Mouse (Mus musculus) stomach, embryonic 14.5 days (tissue): ENCODE results near the gene Tmem88. TPM values are rescaled to one million over a fixed set of nuclear protein-coding genes. Genes with fewer than 3 reads are reported as not detected.

Experiments
- ATAC-seq: fragments of 200-750 bp; cut with Nextera tagmentation; 2 replicates; pipeline ENCODE4 v1.8.0; 2017; ENCODE audit warnings: low read depth, moderate TSS enrichment; ENCODE audit not compliant: insufficient number of reproducible peaks, insufficient read depth, low FRiP score
- H3K27ac ChIP-seq: fragments of 300-500 bp; sonication (generic); 2 replicates; pipeline ENCODE4 v1.5.1; 2014; ENCODE audit warnings: mild to moderate bottlenecking, low read length, moderate library complexity, mixed read lengths
- H3K27me3 ChIP-seq: fragments of 300-500 bp; sonication (generic); 2 replicates; pipeline ENCODE4 v1.6.1; 2014; ENCODE audit warnings: low read length, control low read depth, mixed read lengths; ENCODE audit not compliant: control insufficient read depth, insufficient read depth
- H3K36me3 ChIP-seq: fragments of 300-500 bp; sonication (generic); 2 replicates; pipeline ENCODE4 v1.6.1; 2014; ENCODE audit warnings: mild to moderate bottlenecking, control low read depth, low read length, moderate library complexity, mixed read lengths; ENCODE audit not compliant: control insufficient read depth, insufficient read depth
- H3K4me1 ChIP-seq: fragments of 300-500 bp; sonication (generic); 2 replicates; pipeline ENCODE4 v1.6.1; 2014; ENCODE audit warnings: low read length, control low read depth, mixed read lengths; ENCODE audit not compliant: control insufficient read depth, insufficient read depth
- H3K4me2 ChIP-seq: fragments of 300-500 bp; sonication (generic); replicated peaks from 2 replicates; pipeline ENCODE4 v1.6.1; 2014; ENCODE audit warnings: low read depth, low read length, control low read depth
- H3K4me3 ChIP-seq: fragments of 300-500 bp; sonication (generic); 2 replicates; pipeline ENCODE4 v1.5.1; 2014; ENCODE audit warnings: low read depth, low read length, control low read depth
- H3K9ac ChIP-seq: fragments of 300-500 bp; sonication (generic); replicated peaks from 2 replicates; pipeline ENCODE4 v1.6.1; 2014; ENCODE audit warnings: low read depth, mild to moderate bottlenecking, control low read depth, low read length, moderate library complexity, mixed read lengths
- H3K9me3 ChIP-seq: fragments of 300-500 bp; sonication (generic); 2 replicates; pipeline ENCODE4 v1.6.1; 2016; ENCODE audit warnings: low read depth, low read length, control low read depth; ENCODE audit not compliant: control insufficient read depth
- WGBS: fragments of 180-500 bp; shearing (Covaris S2); extraction: QIAGEN DNeasy Blood & Tissue Kit; methylation state at CpG from one replicate; pipeline ENCODE4 v1.1.7; 2014; 5-methylcytosine and 5-hydroxymethylcytosine counted together
- polyA plus RNA-seq: library from polyadenylated mRNA; unstranded; fragments of >200 nt; fragmentation: Nextera tagmentation; extraction: Ambion mirVana; gene quantifications from 2 replicates; pipeline ENCODE4 v1.2.1, GENCODE M21; 2014

The Tmem88 gene
- polyA plus RNA-seq, 1 experiment from 2014 or later: 30.0 TPM

GRCm38 (mm10) chr11:69414421-69415326 is 16.6 kb upstream of the Tmem88 start:
- no peak for ATAC-seq
- Histone ChIP-seq H3K4me2 (peak overlapping the region; percentile 99), H3K27ac (peak overlapping the region; percentile 99), H3K4me1 (peaks cover 41% of the 10 kb centered on the region), H3K4me3 (peak overlapping the region; percentile 82), H3K9me3 (no peaks in the 10 kb centered on the region), H3K36me3 (peaks cover 13% of the 10 kb centered on the region; the same call in 1 of the 2 replicates), H3K9ac (peak overlapping the region; percentile 90), H3K27me3 (no peaks in the 10 kb centered on the region)
- 6% methylated on average over 4 of the region's 4 CpGs for WGBS

- 24% methylated on average over 12 of the region's 12 CpGs for WGBS
- no peaks in the 10 kb centered on the region for H3K9me3 ChIP-seq
- peaks cover 13% of the 10 kb centered on the region; the same call in 1 of the 2 replicates for H3K36me3 ChIP-seq
- peaks cover 39% of the 10 kb centered on the region for H3K4me1 ChIP-seq
- H3K4me2 ChIP-seq: peak within 1 kb of the TSS; percentile 99
- no peaks in the 10 kb centered on the region for H3K27me3 ChIP-seq
- ATAC-seq: no peak
- H3K4me3 ChIP-seq: peak within 1 kb of the TSS; percentile 82
- H3K9ac ChIP-seq: peak within 1 kb of the TSS; percentile 90; the same call in 1 of the 2 replicates
- peak within 1 kb of the TSS; percentile 99 for H3K27ac ChIP-seq
Observed at GRCm38 (mm10) chr11:69413221-69414181, 15.5 kb upstream of the Tmem88 start, which contains the start of gene Kdm6b. Kdm6b (minus strand) TSS chr11:69413675.

DNA sequence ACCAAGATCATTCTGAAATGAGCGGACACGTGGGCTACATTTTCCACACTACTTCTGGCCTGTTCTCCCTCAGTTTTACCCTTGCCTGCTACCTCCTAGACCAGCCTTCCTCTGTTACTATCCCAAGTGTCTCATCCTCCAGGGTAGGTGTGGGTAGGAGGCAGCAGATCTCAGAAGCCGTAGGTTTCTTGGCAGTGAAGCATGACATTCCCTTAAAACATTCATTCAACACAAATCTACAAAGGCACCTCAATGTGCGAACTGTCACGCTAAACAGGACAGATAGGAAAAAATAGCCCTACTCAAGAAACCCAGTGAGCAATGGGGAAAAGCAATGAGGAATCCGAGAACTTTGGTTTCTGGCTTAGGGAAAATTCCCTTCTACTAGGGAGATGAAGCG is 14.5 kb upstream of the Tmem88 start:
- H3K27me3 ChIP-seq: no peaks in the 10 kb centered on the region
- peaks cover 20% of the 10 kb centered on the region for H3K36me3 ChIP-seq
- peak overlapping the region; percentile 99 for H3K4me2 ChIP-seq
- peak overlapping the region; percentile 84; the same call in 1 of the 2 replicates for H3K9ac ChIP-seq
- no peak for ATAC-seq
- peaks cover 46% of the 10 kb centered on the region for H3K4me1 ChIP-seq
- H3K9me3 ChIP-seq: no peaks in the 10 kb centered on the region
- peak overlapping the region; percentile 11; the same call in 1 of the 2 replicates for H3K27ac ChIP-seq
- H3K4me3 ChIP-seq: no peak overlapping the region
- 46% methylated on average over 7 of the region's 7 CpGs for WGBS

- H3K4me3 ChIP-seq: peak overlapping the region; percentile 84
- H3K9ac ChIP-seq: peak overlapping the region; percentile 84
- no peaks in the 10 kb centered on the region for H3K27me3 ChIP-seq
- ATAC-seq: no peak
- H3K4me1 ChIP-seq: peaks cover 41% of the 10 kb centered on the region
- under 1% methylated on average over 39 of the region's 39 CpGs for whole genome bisulfite sequencing
- H3K9me3 ChIP-seq: no peaks in the 10 kb centered on the region
- H3K4me2 ChIP-seq: peak overlapping the region; percentile 99
- peaks cover 29% of the 10 kb centered on the region for H3K36me3 ChIP-seq
- H3K27ac ChIP-seq: peak overlapping the region; percentile 99
Observed at GRCm38 (mm10) chr11:69411538-69412203, 13.6 kb upstream of the Tmem88 start.

DNA sequence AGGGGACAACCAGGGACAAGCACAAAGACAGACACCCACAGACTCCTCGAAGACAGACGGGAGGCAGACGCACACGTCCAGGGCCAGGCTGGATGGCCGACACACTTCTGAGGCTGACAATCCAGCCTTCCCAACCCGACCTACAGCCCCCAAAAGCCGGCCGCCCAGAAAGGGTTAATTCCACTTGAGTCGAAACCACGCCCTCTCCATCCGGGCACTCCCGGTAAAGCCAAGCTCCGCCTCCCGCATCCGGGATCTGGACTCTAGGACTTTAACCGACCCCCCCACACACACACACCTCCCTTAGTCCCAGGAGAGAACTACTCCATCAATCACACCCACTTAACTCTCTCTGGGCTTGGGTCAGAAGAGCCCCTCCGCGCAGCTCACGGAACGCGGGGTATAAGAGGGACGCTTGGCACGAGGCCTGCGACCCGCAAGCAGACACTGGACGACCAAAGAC is 13.1 kb upstream of the Tmem88 start:
- under 1% methylated on average over 26 of the region's 26 CpGs for WGBS
- Histone ChIP-seq H3K4me1 (peaks cover 39% of the 10 kb centered on the region), H3K36me3 (peaks cover 35% of the 10 kb centered on the region), H3K9me3 (no peaks in the 10 kb centered on the region), H3K27ac (peak overlapping the region; percentile 99), H3K27me3 (no peaks in the 10 kb centered on the region), H3K9ac (peak overlapping the region; percentile 84), H3K4me2 (peak overlapping the region; percentile 99), H3K4me3 (peak overlapping the region; percentile 84)
- ATAC-seq: peak; percentile 71

DNA sequence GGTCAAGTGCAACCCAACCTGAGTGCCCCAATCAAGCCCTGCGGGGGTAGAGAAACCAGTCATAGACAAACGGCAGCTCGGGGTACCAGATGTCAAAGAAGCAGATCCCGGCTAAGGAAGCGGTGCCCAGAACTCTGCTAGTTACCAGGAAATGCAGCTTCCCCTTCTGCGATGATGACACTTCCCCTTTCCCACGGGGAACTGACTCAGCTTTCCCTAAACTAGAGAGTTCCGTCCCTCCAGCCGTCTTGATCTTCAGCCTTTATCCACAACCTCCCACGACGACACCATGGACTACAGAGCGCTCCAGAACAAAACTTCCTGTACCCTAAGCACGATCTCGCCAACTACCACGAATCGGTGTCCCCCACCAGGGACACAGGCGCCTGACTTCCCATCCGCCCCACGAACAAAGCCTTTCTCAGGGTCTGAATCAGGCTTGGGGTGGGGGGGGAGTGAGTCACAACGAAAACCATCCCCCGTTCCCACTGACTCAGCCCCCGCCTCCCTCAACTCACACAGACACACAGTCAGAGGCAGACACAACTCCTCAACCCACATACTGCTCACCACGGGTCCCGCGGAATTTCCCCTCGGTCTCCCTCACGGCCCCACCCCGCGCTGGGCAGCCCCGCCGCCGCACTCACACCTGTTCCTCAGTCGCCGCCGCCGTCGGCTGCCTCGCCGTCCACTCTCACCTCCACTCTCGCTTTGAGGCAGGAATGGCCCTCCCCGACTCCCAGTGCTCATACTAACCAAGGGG is 12.5 kb upstream of the Tmem88 start:
- Histone ChIP-seq H3K4me2 (peak overlapping the region; percentile 99), H3K9me3 (no peaks in the 10 kb centered on the region), H3K4me1 (peaks cover 39% of the 10 kb centered on the region), H3K4me3 (peak overlapping the region; percentile 84), H3K9ac (peak overlapping the region; percentile 84), H3K36me3 (peaks cover 41% of the 10 kb centered on the region), H3K27me3 (no peaks in the 10 kb centered on the region), H3K27ac (peak overlapping the region; percentile 99)
- under 1% methylated on average over 41 of the region's 41 CpGs for WGBS
- 0 out of 2 replicates have a peak, but pooled peaks have one; percentile 3 for ATAC-seq

DNA sequence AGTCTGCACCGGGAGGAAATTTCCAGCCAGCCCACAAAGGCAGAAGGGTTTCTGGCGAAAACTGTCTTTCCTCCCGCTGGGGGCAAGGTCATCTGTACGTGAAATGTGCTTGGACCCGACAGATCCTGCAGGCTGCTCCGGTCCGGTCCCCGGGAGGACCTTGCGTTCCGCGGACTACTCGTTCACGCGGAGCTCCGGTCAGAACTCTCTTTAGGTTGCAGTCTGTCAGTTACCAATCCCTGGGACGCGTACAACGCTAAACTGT is 11.9 kb upstream of the Tmem88 start:
- Histone ChIP-seq H3K27me3 (no peaks in the 10 kb centered on the region), H3K4me3 (peak overlapping the region; percentile 84), H3K4me1 (peaks cover 39% of the 10 kb centered on the region), H3K27ac (peak overlapping the region; percentile 99), H3K9me3 (no peaks in the 10 kb centered on the region), H3K9ac (peak overlapping the region; percentile 84), H3K36me3 (peaks cover 46% of the 10 kb centered on the region), H3K4me2 (peak overlapping the region; percentile 99)
- ATAC-seq: no peak
- WGBS: 0% methylated on average over 18 of the region's 18 CpGs
